Mouse (Mus musculus): ENCODE results near the gene Pkn3.
A peak's percentile ranks its signal among the peaks of the same experiment; 100 is the strongest.

- TF ChIP-seq CTCF (IDR thresholded peaks at IDR 0.05; ENCODE audit: low read depth, low read length) (peak; percentile 31), POLR2A (IDR thresholded peaks at IDR 0.05; ENCODE audit: insufficient read depth, low read length) (no peak), EP300 (IDR thresholded peaks at IDR 0.05; ENCODE audit: insufficient read depth, low read depth, low read length) (no peak)
These were observed 9.8 kb downstream of the Pkn3 start for GRCm38 (mm10) chr2:30087310-30087709.
